Mouse (Mus musculus): ENCODE measurements at regions not wholly inside any gene's neighbourhood (a gene's known extent, or its start where the extent isn't known, plus 50 kb on each side); places are given as distances from the start of the nearest gene placed in this dataset.
A peak's percentile ranks its signal among the peaks of the same experiment; 100 is the strongest.
"Not testable (repeated sequence)": the region's sequence is repeated elsewhere in the genome, so short reads cannot be mapped to it uniquely, and the experiment has no call there.

- 11% methylated on average over 8 of the region's 8 CpGs for WGBS
- not testable (repeated sequence) for H3K27ac ChIP-seq; H3K9ac ChIP-seq; H3K36me3 ChIP-seq; H3K4me3 ChIP-seq (replicated peaks); ATAC-seq (replicated peaks; ENCODE audit: low FRiP score); H3K4me2 ChIP-seq; H3K9me3 ChIP-seq (replicated peaks)
- H3K27me3 ChIP-seq, result peaks cover 48% of the 10 kb centered on the region
- peaks cover 26% of the 10 kb centered on the region; the same call in 1 of the 2 replicates for H3K4me1 ChIP-seq
Measured at GRCm38 (mm10) chr15:84616880-84617279, 52.5 kb upstream of the Prr5 start.

- no peak overlapping the region for H3K9ac ChIP-seq
Measured at GRCm38 (mm10) chr15:84613536-84614527, 55.6 kb upstream of the Prr5 start.

GRCm38 (mm10) chr15:84612961-84613360, 55.3 kb upstream of the Rtl6 start:
- Histone ChIP-seq H3K4me2 (no peak overlapping the region), H3K27ac (no peak overlapping the region), H3K9me3 (replicated peaks) (no peaks in the 10 kb centered on the region), H3K36me3 (no peaks in the 10 kb centered on the region), H3K9ac (no peak overlapping the region), H3K27me3 (peaks cover 48% of the 10 kb centered on the region), H3K4me1 (peaks cover 37% of the 10 kb centered on the region), H3K4me3 (replicated peaks) (no peak overlapping the region)
- ATAC-seq (replicated peaks; ENCODE audit: low FRiP score), result no peak
- WGBS, result 19% methylated on average over 2 of the region's 2 CpGs

More at GRCm38 (mm10) chr15:84613536-84614527, 55.6 kb upstream of the Prr5 start:
- Histone ChIP-seq H3K36me3 (no peaks in the 10 kb centered on the region), H3K27ac (no peak overlapping the region), H3K4me3 (replicated peaks) (no peak overlapping the region), H3K9me3 (replicated peaks) (no peaks in the 10 kb centered on the region), H3K4me2 (no peak overlapping the region), H3K27me3 (peaks cover 48% of the 10 kb centered on the region), H3K4me1 (peaks cover 37% of the 10 kb centered on the region)
- ATAC-seq (replicated peaks; ENCODE audit: low FRiP score), result 0 out of 2 replicates have a peak, but pooled peaks have one; percentile 63
- WGBS, result 54% methylated on average over 17 of the region's 17 CpGs

DNA sequence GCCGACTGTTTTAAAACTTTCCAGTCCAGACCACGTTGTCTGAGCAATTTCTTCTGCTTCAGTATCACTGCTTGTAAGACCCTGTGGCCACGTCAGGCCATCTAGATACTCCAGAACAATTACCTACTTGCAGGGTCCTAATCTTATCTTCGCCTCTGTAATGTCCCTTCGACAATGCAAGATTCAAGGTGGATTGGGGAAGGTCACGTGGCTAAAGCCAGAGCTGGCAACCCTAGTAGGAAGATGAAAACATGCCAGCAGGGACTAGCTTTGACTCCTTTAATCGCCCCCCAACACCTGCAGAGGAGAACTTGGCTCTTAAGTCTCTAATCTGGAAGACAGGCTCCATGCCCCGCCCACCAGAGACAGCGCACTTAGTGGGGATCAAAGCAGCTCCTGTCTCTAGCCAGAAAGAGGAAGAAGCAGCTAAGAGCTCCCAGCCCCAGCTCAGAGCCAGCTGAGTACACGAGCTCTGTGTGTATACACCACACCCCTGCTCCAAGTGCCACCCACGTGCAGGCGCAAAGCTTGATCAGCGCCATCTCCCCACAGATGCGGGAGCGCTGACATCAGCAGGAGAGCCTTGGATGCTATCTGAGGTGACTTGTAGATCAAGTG, 52.3 kb upstream of the Rtl6 start:
- no peak overlapping the region for H3K4me2 ChIP-seq
- H3K4me1 ChIP-seq, result peaks cover 29% of the 10 kb centered on the region
- ATAC-seq (replicated peaks; ENCODE audit: low FRiP score), result no peak
- H3K27me3 ChIP-seq, result peaks cover 31% of the 10 kb centered on the region
- H3K4me3 ChIP-seq (replicated peaks), result no peak overlapping the region
- WGBS, result 70% methylated on average over 15 of the region's 15 CpGs
- H3K9me3 ChIP-seq (replicated peaks), result 0 out of 2 replicates have a peak, but pooled peaks cover 5% of the 10 kb centered on the region
- H3K9ac ChIP-seq, result no peak overlapping the region
- H3K27ac ChIP-seq, result no peak overlapping the region
- H3K36me3 ChIP-seq, result no peaks in the 10 kb centered on the region

DNA sequence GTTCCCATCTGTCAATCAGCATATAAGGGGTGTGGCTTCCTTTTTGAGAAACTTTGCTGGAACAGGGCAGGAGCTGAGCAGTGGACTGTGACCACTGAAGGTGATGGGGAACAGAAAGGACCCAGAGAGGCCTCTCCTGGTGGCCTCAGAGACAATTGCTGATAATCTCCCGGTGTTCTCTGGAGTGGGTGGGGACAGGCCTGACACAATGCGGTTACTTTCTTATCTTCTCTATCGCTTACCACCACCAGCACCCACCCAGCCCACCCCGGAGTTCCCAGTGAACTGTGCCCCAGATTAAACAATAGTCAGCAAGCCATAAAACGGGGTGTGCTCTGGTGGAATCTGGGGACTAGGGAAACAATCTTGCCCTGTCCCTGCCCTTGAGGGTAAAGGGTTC, 51.4 kb upstream of the Rtl6 start:
- H3K4me3 ChIP-seq (replicated peaks), result no peak overlapping the region
- peaks cover 23% of the 10 kb centered on the region for H3K27me3 ChIP-seq
- no peaks in the 10 kb centered on the region for H3K36me3 ChIP-seq
- no peak overlapping the region for H3K4me2 ChIP-seq
- WGBS, result 67% methylated on average over 5 of the region's 5 CpGs
- no peak overlapping the region for H3K27ac ChIP-seq
- no peak overlapping the region for H3K9ac ChIP-seq
- peaks cover 31% of the 10 kb centered on the region for H3K4me1 ChIP-seq
- 0 out of 2 replicates have a peak, but pooled peaks cover 5% of the 10 kb centered on the region for H3K9me3 ChIP-seq (replicated peaks)
- no peak for ATAC-seq (replicated peaks; ENCODE audit: low FRiP score)
